Mouse (Mus musculus) macrophage (primary cell): Measurements from ENCODE around the gene Qdpr. TPM values are rescaled to one million over a fixed set of nuclear protein-coding genes. Genes with fewer than 3 reads are reported as not detected.

Source experiments
- H3K27ac ChIP-seq: fragments of 350-480 bp; formaldehyde crosslinking; 2 replicates; pipeline ENCODE4 v1.9.0; 2021
- H3K36me3 ChIP-seq: fragments of 350-480 bp; formaldehyde crosslinking; 2 replicates; pipeline ENCODE4 v1.9.0; 2021; ENCODE audit errors: inconsistent target
- H3K4me3 ChIP-seq: fragments of 350-480 bp; formaldehyde crosslinking; 2 replicates; pipeline ENCODE4 v1.9.0; 2021; ENCODE audit errors: inconsistent target
- H3K79me2 ChIP-seq: fragments of 350-480 bp; formaldehyde crosslinking; 2 replicates; pipeline ENCODE4 v1.9.0; 2021; ENCODE audit errors: inconsistent target
- WGBS: methylation state at CpG from one replicate; pipeline ENCODE4 v1.1.7; 2026; ENCODE audit warnings: inconsistent platforms; ENCODE audit not compliant: missing documents; 5-methylcytosine and 5-hydroxymethylcytosine counted together
- polyA plus RNA-seq: library from polyadenylated mRNA; stranded (reverse); fragments of 250-400 nt; gene quantifications from 3 replicates; pipeline ENCODE4 v1.2.4, GENCODE M21; 2018; ENCODE audit warnings: inconsistent platforms
- total RNA-seq, 78 experiments: library from RNA; depleted of rRNA; stranded (reverse); fragments of 250-400 nt; gene quantifications; 1 replicate in 9 of 78; 2 replicates in 24 of 78; 3 replicates in 43 of 78; 4 replicates in 2 of 78; pipeline ENCODE4 v1.2.4; 2018; ENCODE audit warnings: inconsistent platforms in 56 of 78

The Qdpr gene
- total RNA-seq (2018; cell fraction: chromatin; rRNA removed) = 10 to 100 TPM in 15 of 26 experiments, 1 to 10 TPM in 11; 2.0 to 23.6 (median 10.7) TPM
- total RNA-seq (2018; cell fraction: cytosol; rRNA removed) = 10 to 100 TPM; 46.8 to 99.1 (median 73.0) TPM
- total RNA-seq (2018; cell fraction: nucleus; rRNA removed) = 10 to 100 TPM; 11.5 to 37.3 (median 20.2) TPM
- polyA plus RNA-seq = 49.5 to 98.6 TPM (median 74.1 TPM) in 3 replicates

GRCm38 (mm10) chr5:45449831-45450716 lies at the start of gene Qdpr:
Gene Qdpr (minus strand): TSS chr5:45450236.
- Histone ChIP-seq H3K4me3 (peak within 1 kb of the TSS; percentile 57), H3K36me3 (peaks cover 8% of the 10 kb centered on the region; the same call in 1 of the 2 replicates), H3K79me2 (peaks cover 14% of the 10 kb centered on the region; the same call in 1 of the 2 replicates), H3K27ac (peak within 1 kb of the TSS; percentile 7; the same call in 1 of the 2 replicates)
- 2% methylated on average over 65 of the region's 70 CpGs for WGBS

- Histone ChIP-seq H3K79me2 (peaks cover 8% of the 10 kb centered on the region; the same call in 1 of the 2 replicates), H3K36me3 (peaks cover 23% of the 10 kb centered on the region), H3K27ac (no peak overlapping the region), H3K4me3 (no peak overlapping the region)
- WGBS = 82% methylated on average over 5 of the region's 5 CpGs
These were observed 47.5 kb upstream of the Qdpr start for GRCm38 (mm10) chr5:45497564-45497963.

- no peak overlapping the region for H3K4me3 ChIP-seq
- peaks cover 8% of the 10 kb centered on the region; the same call in 1 of the 2 replicates for H3K79me2 ChIP-seq
- H3K36me3 ChIP-seq = peaks cover 18% of the 10 kb centered on the region
- H3K27ac ChIP-seq = no peak overlapping the region
- WGBS = 91% methylated on average over 12 of the region's 12 CpGs
These were observed 47.0 kb upstream of the Qdpr start for GRCm38 (mm10) chr5:45496930-45497550.

GRCm38 (mm10) chr5:45496479-45496878 lies 46.4 kb upstream of the Qdpr start:
- Histone ChIP-seq H3K4me3 (no peak overlapping the region), H3K27ac (no peak overlapping the region), H3K36me3 (peaks cover 14% of the 10 kb centered on the region), H3K79me2 (peaks cover 8% of the 10 kb centered on the region; the same call in 1 of the 2 replicates)
- 87% methylated on average over 4 of the region's 4 CpGs for WGBS

- H3K79me2 ChIP-seq = peaks cover 8% of the 10 kb centered on the region; the same call in 1 of the 2 replicates
- H3K27ac ChIP-seq = no peak overlapping the region
- no peak overlapping the region for H3K4me3 ChIP-seq
- peaks cover 11% of the 10 kb centered on the region for H3K36me3 ChIP-seq
These were observed 46.0 kb upstream of the Qdpr start for GRCm38 (mm10) chr5:45496042-45496441.

- Histone ChIP-seq H3K4me3 (no peak overlapping the region), H3K36me3 (peaks cover 6% of the 10 kb centered on the region), H3K79me2 (peaks cover 8% of the 10 kb centered on the region; the same call in 1 of the 2 replicates), H3K27ac (no peak overlapping the region)
- WGBS = 95% methylated on average over 3 of the region's 3 CpGs
These were observed 45.5 kb upstream of the Qdpr start for GRCm38 (mm10) chr5:45495429-45495975.

GRCm38 (mm10) chr5:45494093-45494755 lies 44.2 kb upstream of the Qdpr start:
- Histone ChIP-seq H3K27ac (no peak overlapping the region), H3K4me3 (peak overlapping the region; percentile 68)
- 90% methylated on average over 9 of the region's 9 CpGs for WGBS

GRCm38 (mm10) chr5:45493191-45494092 lies 43.4 kb upstream of the Qdpr start, which contains the start of gene Lap3:
Gene Lap3 (plus strand): TSS chr5:45493374.
- peak within 1 kb of the TSS; percentile 68 for H3K4me3 ChIP-seq
- H3K27ac ChIP-seq = 0 out of 2 replicates have a peak within 1 kb of the TSS, but pooled peaks have one; percentile 24
- WGBS = under 1% methylated on average over 78 of the region's 78 CpGs
- H3K79me2 ChIP-seq = peaks cover 8% of the 10 kb centered on the region; the same call in 1 of the 2 replicates
- peaks cover 5% of the 10 kb centered on the region; the same call in 1 of the 2 replicates for H3K36me3 ChIP-seq

More at GRCm38 (mm10) chr5:45494093-45494755, 44.2 kb upstream of the Qdpr start:
- H3K36me3 ChIP-seq = peaks cover 6% of the 10 kb centered on the region
- H3K79me2 ChIP-seq = peaks cover 8% of the 10 kb centered on the region; the same call in 1 of the 2 replicates

GRCm38 (mm10) chr5:45491776-45492175 lies 41.7 kb upstream of the Qdpr start:
- WGBS = 71% methylated on average over 4 of the region's 4 CpGs

GRCm38 (mm10) chr5:45483654-45484053 lies 33.6 kb upstream of the Qdpr start:
- Histone ChIP-seq H3K4me3 (no peak overlapping the region), H3K27ac (no peak overlapping the region), H3K79me2 (no peaks in the 10 kb centered on the region), H3K36me3 (no peaks in the 10 kb centered on the region)
- 83% methylated on average over 1 of the region's 1 CpGs for WGBS

More at GRCm38 (mm10) chr5:45491776-45492175, 41.7 kb upstream of the Qdpr start:
- no peak overlapping the region for H3K27ac ChIP-seq
- H3K79me2 ChIP-seq = peaks cover 8% of the 10 kb centered on the region; the same call in 1 of the 2 replicates
- no peaks in the 10 kb centered on the region for H3K36me3 ChIP-seq
- H3K4me3 ChIP-seq = no peak overlapping the region

- no peak overlapping the region for H3K27ac ChIP-seq
- no peak overlapping the region for H3K4me3 ChIP-seq
- WGBS = 80% methylated on average over 3 of the region's 3 CpGs
- H3K36me3 ChIP-seq = no peaks in the 10 kb centered on the region
- H3K79me2 ChIP-seq = no peaks in the 10 kb centered on the region
These were observed 32.6 kb upstream of the Qdpr start for GRCm38 (mm10) chr5:45482607-45483006.

- no peaks in the 10 kb centered on the region for H3K36me3 ChIP-seq
- no peaks in the 10 kb centered on the region for H3K79me2 ChIP-seq
- H3K27ac ChIP-seq = no peak overlapping the region
- H3K4me3 ChIP-seq = no peak overlapping the region
- 88% methylated on average over 2 of the region's 2 CpGs for WGBS
These were observed 31.1 kb upstream of the Qdpr start for GRCm38 (mm10) chr5:45481125-45481524.

GRCm38 (mm10) chr5:45480066-45480465 lies 30.0 kb upstream of the Qdpr start:
- no peaks in the 10 kb centered on the region for H3K36me3 ChIP-seq
- H3K27ac ChIP-seq = no peak overlapping the region
- H3K79me2 ChIP-seq = no peaks in the 10 kb centered on the region
- no peak overlapping the region for H3K4me3 ChIP-seq
- 79% methylated on average over 1 of the region's 1 CpGs for WGBS
